Mouse (Mus musculus): Measurements from ENCODE around the gene Pnisr.

DNA sequence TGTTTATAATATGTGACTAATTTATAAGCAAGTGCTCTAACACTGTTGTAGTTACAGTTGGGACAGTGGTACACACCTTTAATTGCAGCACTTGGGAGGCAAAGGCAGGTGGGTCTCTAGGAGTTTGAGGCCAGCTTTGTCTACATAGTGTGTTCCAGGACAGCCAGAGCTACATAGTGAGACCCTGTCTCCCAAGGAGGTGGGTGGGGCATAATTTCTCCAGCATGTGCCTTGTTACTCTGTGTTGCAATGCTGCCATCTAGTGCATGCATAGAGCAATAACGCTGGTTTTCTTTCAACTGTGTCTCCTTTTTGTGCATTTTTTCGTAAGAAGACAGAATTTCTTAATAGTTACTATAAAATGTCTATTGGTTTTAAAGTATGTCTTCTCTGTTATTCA lies 33.4 kb upstream of the Pnisr start:
- TF ChIP-seq POLR2A (IDR thresholded peaks at IDR 0.05; ENCODE audit: low read depth, low read length): no peak
- TF ChIP-seq CTCF (IDR thresholded peaks at IDR 0.05; ENCODE audit: borderline replicate concordance, insufficient read depth, low read length): peak; percentile 41; the same call in 1 of the 2 replicates
